Mouse (Mus musculus) lung, postnatal 0 days (tissue): ENCODE results near the gene Tbc1d22a. TPM values are rescaled to one million over a fixed set of nuclear protein-coding genes. Genes with fewer than 3 reads are reported as not detected.

Source experiments
- ATAC-seq: fragments of 200-750 bp; cut with Nextera tagmentation; 2 replicates; pipeline ENCODE4 v1.8.0; 2017; ENCODE audit warnings: moderate library complexity
- DNase-seq: peaks from one replicate; pipeline ENCODE4 v3.0.0-alpha.2; 2016; ENCODE audit warnings: low spot score
- H3K27ac ChIP-seq: fragments of 300-500 bp; sonication (generic); 2 replicates; pipeline ENCODE4 v1.5.1; 2014; ENCODE audit warnings: antibody characterized with exemption, mild to moderate bottlenecking, low read length, mixed read lengths
- H3K27me3 ChIP-seq: fragments of 300-500 bp; sonication (generic); replicated peaks from 2 replicates; pipeline ENCODE4 v1.6.1; 2014; ENCODE audit warnings: low read length, mixed read lengths; ENCODE audit not compliant: insufficient read depth
- H3K36me3 ChIP-seq: fragments of 300-500 bp; sonication (generic); 2 replicates; pipeline ENCODE4 v1.6.1; 2014; ENCODE audit warnings: low read length, mixed read lengths; ENCODE audit not compliant: insufficient read depth
- H3K4me1 ChIP-seq: fragments of 300-500 bp; sonication (generic); 2 replicates; pipeline ENCODE4 v1.6.1; 2014; ENCODE audit warnings: antibody characterized with exemption, low read depth, low read length, mixed read lengths; ENCODE audit not compliant: insufficient read depth
- H3K4me2 ChIP-seq: fragments of 300-500 bp; sonication (generic); replicated peaks from 2 replicates; pipeline ENCODE4 v1.6.1; 2014; ENCODE audit warnings: low read depth, mild to moderate bottlenecking, low read length, moderate library complexity, mixed read lengths
- H3K4me3 ChIP-seq: fragments of 300-500 bp; sonication (generic); 2 replicates; pipeline ENCODE4 v1.5.1; 2014; ENCODE audit warnings: low read depth, low read length
- H3K9ac ChIP-seq: fragments of 300-500 bp; sonication (generic); replicated peaks from 2 replicates; pipeline ENCODE4 v1.6.1; 2014; ENCODE audit warnings: low read depth, mild to moderate bottlenecking
- H3K9me3 ChIP-seq: fragments of 300-500 bp; sonication (generic); 2 replicates; pipeline ENCODE4 v1.6.1; 2016; ENCODE audit warnings: low read length, mixed read lengths
- CTCF ChIP-seq: IDR thresholded peaks from 2 replicates; pipeline ENCODE4 v1.5.1; 2016; ENCODE audit warnings: antibody characterized with exemption, mild to moderate bottlenecking
- EP300 ChIP-seq: IDR thresholded peaks from 2 replicates; pipeline ENCODE4 v1.6.1; 2016; ENCODE audit warnings: antibody characterized with exemption, mild to moderate bottlenecking, control low read depth
- WGBS: fragments of 180-500 bp; shearing (Covaris S2); extraction: QIAGEN DNeasy Blood & Tissue Kit; methylation state at CpG from one replicate; pipeline ENCODE4 v1.1.7; 2014; 5-methylcytosine and 5-hydroxymethylcytosine counted together
- polyA plus RNA-seq: library from polyadenylated mRNA; unstranded; fragments of >200 nt; fragmentation: Nextera tagmentation; extraction: Ambion mirVana; gene quantifications from 2 replicates; pipeline ENCODE4 v1.2.1, GENCODE M21; 2015

Tbc1d22a gene
- polyA plus RNA-seq, 1 experiment from 2014 or later, result 13.1 TPM

- ATAC-seq (no peak), DNase-seq (no peak)
- Histone ChIP-seq H3K36me3 (no peaks in the 10 kb centered on the region), H3K9me3 (no peaks in the 10 kb centered on the region), H3K4me2 (no peak overlapping the region), H3K27me3 (no peaks in the 10 kb centered on the region), H3K4me1 (no peaks in the 10 kb centered on the region), H3K4me3 (no peak overlapping the region), H3K9ac (no peak overlapping the region), H3K27ac (no peak overlapping the region)
- no peak for TF ChIP-seq EP300
- no peak for TF ChIP-seq CTCF
- WGBS, result 64% methylated on average over 3 of the region's 3 CpGs
These were observed 328.1 kb downstream of the Tbc1d22a start for GRCm38 (mm10) chr15:86542371-86542770.

- Histone ChIP-seq H3K9ac (no peak overlapping the region), H3K27me3 (no peaks in the 10 kb centered on the region), H3K9me3 (no peaks in the 10 kb centered on the region; the same call in 1 of the 2 replicates), H3K27ac (no peak overlapping the region), H3K4me2 (no peak overlapping the region), H3K4me1 (no peaks in the 10 kb centered on the region), H3K36me3 (no peaks in the 10 kb centered on the region), H3K4me3 (no peak overlapping the region)
- ATAC-seq (no peak), DNase-seq (peak; percentile 7)
- WGBS, result 90% methylated on average over 1 of the region's 1 CpGs
- TF ChIP-seq CTCF (no peak), EP300 (no peak)
These were observed 330.0 kb downstream of the Tbc1d22a start for GRCm38 (mm10) chr15:86544122-86544795.

Other genes starting within 250 kb of the Tbc1d22a start
- 2.1 and 2.2 TPM in 2 replicates for gene Celsr1, start 180.7 kb upstream of the Tbc1d22a start, polyA plus RNA-seq
- 9.9 and 11.1 TPM in 2 replicates for gene Gramd4, start 156.8 kb upstream of the Tbc1d22a start, polyA plus RNA-seq
- 16.9 and 20.0 TPM in 2 replicates for gene Cerk, start 28.3 kb upstream of the Tbc1d22a start, polyA plus RNA-seq